Mouse (Mus musculus) effector memory CD4-positive, alpha-beta T cell, adult 7 months (primary cell): ENCODE data around the gene Dnah7a. TPM values are rescaled to one million over a fixed set of nuclear protein-coding genes. Genes with fewer than 3 reads are reported as not detected.

Source experiments
- polyA plus RNA-seq: library from polyadenylated mRNA; unstranded; fragments of 100-300 nt; shearing (Covaris generic); gene quantifications from one replicate; pipeline ENCODE4 v1.2.1, GENCODE M21; 2017

Dnah7a gene
- polyA plus RNA-seq, result 0.04 TPM

DNA sequence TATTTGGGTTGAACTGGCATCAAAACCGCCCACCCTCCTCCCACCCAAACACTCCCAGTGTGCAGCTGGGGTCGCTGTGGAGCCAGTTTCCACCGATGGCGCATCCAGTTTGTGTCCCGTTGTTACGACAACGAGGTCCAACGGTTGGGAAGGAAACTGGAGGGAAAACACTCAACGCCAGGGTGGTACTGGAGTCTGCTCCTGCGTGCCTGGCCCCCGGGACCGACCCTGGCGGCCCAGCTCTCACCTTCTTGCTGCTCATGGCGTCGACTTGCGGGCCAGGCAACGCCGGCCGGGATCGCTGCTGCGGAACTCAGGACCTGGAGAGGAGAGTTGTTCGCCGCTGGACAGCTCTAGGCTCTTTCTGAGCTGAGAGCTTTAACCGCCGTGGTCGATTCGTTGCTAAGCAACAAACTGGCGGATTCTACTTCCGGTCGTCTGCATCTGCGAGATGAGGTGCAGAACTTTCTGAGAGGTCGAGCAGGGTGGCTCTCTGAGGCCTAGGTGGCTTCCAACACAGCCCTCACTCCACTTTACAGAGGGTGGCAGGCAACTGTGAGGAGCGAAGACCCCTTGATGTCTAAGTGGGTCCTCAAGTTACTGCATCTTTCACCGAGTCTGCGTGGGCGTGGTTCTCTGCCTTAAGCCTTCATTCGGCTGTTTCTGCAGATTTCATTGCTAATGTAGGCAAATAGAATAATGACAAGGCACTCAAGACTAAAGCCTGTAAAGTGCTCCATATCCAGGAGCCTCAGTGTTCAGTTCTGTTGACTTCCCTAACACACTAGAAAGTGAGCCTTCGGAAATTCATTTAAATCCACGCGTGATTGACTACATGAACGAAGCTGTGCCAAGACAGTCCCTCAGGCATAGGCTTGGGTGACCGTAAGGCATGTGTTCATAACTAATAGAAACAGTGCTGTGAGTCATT lies at the start of gene Dnah7a:
Gene Dnah7a (minus strand): TSS at position 354 of the 931 bp plus-strand sequence.

DNA sequence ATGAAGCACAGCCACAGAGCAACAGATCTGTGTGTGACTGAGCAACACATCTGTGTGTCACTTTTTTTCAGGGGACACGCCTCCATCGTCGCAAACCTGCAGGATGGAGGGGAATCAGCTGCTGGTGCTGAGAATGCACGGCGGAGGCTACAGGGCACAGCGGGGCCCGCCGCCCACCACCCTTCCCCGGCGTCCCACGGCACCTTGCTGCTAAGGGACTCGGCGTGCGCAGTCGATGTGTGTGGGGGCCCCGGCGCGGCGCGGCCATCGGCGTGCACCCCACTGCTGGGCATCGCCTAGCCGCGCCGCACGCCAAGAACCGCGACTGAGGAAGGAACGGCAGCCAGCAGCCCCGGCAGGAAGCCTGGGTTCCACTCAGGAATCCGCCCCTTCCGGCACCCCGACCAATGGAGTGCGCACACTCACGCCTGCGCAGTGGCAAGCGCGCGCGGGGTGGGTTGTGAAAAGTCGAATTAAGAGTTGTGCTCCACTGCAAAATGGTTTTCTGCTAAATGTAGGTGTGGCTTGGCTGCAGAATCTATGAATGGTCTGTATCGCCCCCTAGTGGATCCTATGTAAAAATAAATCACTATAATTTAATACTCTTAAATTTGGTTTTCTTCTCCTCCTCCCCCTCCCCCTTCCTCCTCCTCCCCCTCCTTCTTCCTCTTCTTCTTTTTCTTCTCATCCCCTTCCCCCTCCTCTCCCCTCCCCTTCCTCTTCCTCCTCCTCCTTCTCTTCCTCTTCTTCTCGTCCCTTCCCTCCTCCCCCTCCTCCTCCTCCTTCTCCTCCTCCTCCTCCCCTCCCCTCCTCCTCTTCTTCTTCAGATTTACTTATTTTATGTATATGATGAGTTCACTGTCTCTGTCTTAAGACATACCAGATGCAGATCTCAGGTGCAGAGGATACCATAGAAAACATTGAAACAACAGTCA lies 354.0 kb downstream of the Dnah7a start, which contains the start of the genes Asdurf, Gm28551 and Asnsd1:
Gene Asdurf (minus strand): TSS at position 293 of the 935 bp plus-strand sequence.
Gene Gm28551 (minus strand): TSS at position 341 of the 935 bp plus-strand sequence.
Gene Asnsd1 (minus strand): TSS at position 426 of the 935 bp plus-strand sequence.

Other genes starting within 250 kb of the Dnah7a start
- gene Stk17b, start 78.4 kb upstream of the Dnah7a start, polyA plus RNA-seq, result 1,069 TPM